Mouse (Mus musculus) C2C12 (cell line): ENCODE measurements at regions not wholly inside any gene's neighbourhood (a gene's known extent, or its start where the extent isn't known, plus 50 kb on each side); places are given as distances from the start of the nearest gene placed in this dataset.

Experiments
- H3K27me3 ChIP-seq: one replicate; pipeline ENCODE4 v1.6.1; 2011; ENCODE audit not compliant: control insufficient read depth, insufficient read depth, insufficient read length
- H3K36me3 ChIP-seq: one replicate; pipeline ENCODE4 v1.6.1; 2011; ENCODE audit not compliant: control insufficient read depth, insufficient read depth
- H3K4me3 ChIP-seq: one replicate; pipeline ENCODE4 v1.5.1; 2011; ENCODE audit warnings: mild to moderate bottlenecking, control low read depth; ENCODE audit not compliant: poor library complexity, insufficient read depth, severe bottlenecking
- H3K79me2 ChIP-seq: one replicate; pipeline ENCODE4 v1.6.1; 2011; ENCODE audit not compliant: control insufficient read depth, insufficient read depth
- H3K79me3 ChIP-seq: one replicate; pipeline ENCODE4 v1.6.1; 2011; ENCODE audit warnings: low read depth, control low read depth
- H3ac ChIP-seq: one replicate; pipeline ENCODE3; 2011; ENCODE audit warnings: low read depth; ENCODE audit not compliant: control insufficient read depth, insufficient read length
- CEBPB ChIP-seq: IDR thresholded peaks from one replicate; pipeline ENCODE4 v1.6.1; 2011; ENCODE audit warnings: low read depth, mild to moderate bottlenecking, control low read depth, moderate library complexity
- CTCF ChIP-seq: IDR thresholded peaks from one replicate; pipeline ENCODE4 v1.5.1; 2011; ENCODE audit not compliant: control insufficient read depth, insufficient read depth, insufficient read length
- FOSL1 ChIP-seq: IDR thresholded peaks from one replicate; pipeline ENCODE4 v1.8.0; 2011; ENCODE audit warnings: mild to moderate bottlenecking, low read length; ENCODE audit not compliant: poor library complexity, insufficient read depth, severe bottlenecking
- MAX ChIP-seq: IDR thresholded peaks from one replicate; pipeline ENCODE4 v1.6.1; 2011; ENCODE audit warnings: mild to moderate bottlenecking, control low read depth
- MYOD1 ChIP-seq: IDR thresholded peaks from one replicate; pipeline ENCODE4 v1.6.1; 2011; ENCODE audit warnings: low read depth; ENCODE audit not compliant: control insufficient read depth, insufficient read length
- MYOG ChIP-seq: IDR thresholded peaks from one replicate; pipeline ENCODE4 v1.6.1; 2011; ENCODE audit not compliant: control insufficient read depth, insufficient read length; ENCODE audit errors: extremely low read depth
- USF1 ChIP-seq: IDR thresholded peaks from one replicate; pipeline ENCODE4 v1.6.1; 2011; ENCODE audit warnings: low read depth, mild to moderate bottlenecking, control low read depth, moderate library complexity

DNA sequence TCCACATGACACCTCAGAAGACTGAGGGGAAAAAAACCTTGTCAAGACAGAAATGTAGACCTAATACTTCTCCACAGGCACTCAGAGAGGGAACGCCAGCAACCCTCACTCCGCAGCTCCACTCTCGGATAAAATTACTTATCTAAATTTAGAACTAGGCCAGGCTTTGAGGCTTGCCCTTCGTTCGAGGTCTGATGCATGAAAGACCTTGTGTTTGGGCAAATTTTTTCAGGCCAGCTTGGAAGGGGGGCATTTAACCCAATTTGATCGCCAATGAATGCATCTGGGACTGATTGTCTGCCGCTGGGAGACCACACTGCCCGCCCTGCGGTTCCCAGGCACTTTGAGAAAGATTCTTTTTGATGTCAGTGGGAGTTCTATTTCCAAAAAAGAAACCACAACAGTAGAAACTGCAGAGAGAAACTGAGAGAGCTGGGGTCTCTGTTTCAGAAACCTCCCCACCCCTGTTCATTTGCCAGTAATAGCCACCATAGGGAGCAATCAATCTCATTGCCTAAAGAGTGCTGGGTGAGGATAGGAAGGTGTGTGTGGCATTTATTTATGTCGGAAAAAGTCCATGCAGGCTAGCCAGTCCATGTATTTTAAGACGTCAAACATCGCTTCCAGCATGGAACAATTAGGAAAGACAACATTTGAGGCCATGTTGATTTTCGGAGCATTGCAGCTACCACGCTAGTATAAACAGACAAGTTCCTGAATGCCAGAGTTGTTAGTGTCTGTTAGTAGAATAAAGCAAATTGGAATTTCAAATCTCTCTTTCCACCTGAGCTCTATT lies 617.0 kb upstream of the Castor2 start:
- H3K79me2 ChIP-seq = no peaks in the 10 kb centered on the region
- H3K36me3 ChIP-seq = no peaks in the 10 kb centered on the region
- no peak overlapping the region for H3ac ChIP-seq
- no peak overlapping the region for H3K4me3 ChIP-seq
- H3K27me3 ChIP-seq = no peaks in the 10 kb centered on the region
- TF ChIP-seq CEBPB (no peak), MYOG (no peak), CTCF (no peak), MAX (no peak), MYOD1 (no peak), USF1 (no peak), FOSL1 (no peak)
- H3K79me3 ChIP-seq = no peaks in the 10 kb centered on the region

DNA sequence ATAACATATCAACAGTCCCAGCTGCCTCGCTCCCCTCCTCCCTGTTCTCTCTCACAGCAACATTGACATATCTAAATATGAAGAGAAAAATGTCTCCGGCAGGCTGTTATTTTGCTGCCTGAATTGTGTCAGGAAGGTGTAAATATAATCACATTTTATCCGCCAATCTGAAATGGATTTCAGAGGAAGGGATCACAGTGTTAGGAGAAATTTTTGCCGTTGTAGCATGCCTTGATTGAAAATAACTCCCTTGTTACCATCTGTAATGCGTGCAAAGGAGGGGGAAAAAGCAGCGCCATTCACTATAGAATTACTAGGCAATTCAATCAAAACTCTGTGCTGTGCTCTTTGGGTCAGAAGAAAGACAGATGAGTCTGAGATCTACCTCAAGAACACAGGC lies 620.3 kb upstream of the Castor2 start:
- no peaks in the 10 kb centered on the region for H3K79me3 ChIP-seq
- no peaks in the 10 kb centered on the region for H3K27me3 ChIP-seq
- H3K4me3 ChIP-seq = no peak overlapping the region
- no peak for TF ChIP-seq CTCF
- no peak for TF ChIP-seq FOSL1
- TF ChIP-seq MYOG = no peak
- no peak for TF ChIP-seq MAX
- TF ChIP-seq CEBPB = no peak
- TF ChIP-seq USF1 = no peak
- TF ChIP-seq MYOD1 = no peak
- no peaks in the 10 kb centered on the region for H3K36me3 ChIP-seq
- H3K79me2 ChIP-seq = no peaks in the 10 kb centered on the region
- no peak overlapping the region for H3ac ChIP-seq

- Histone ChIP-seq H3K4me3 (no peak overlapping the region), H3K36me3 (no peaks in the 10 kb centered on the region), H3ac (no peak overlapping the region), H3K79me3 (no peaks in the 10 kb centered on the region), H3K79me2 (no peaks in the 10 kb centered on the region), H3K27me3 (no peaks in the 10 kb centered on the region)
- no peak for TF ChIP-seq MYOG
- no peak for TF ChIP-seq MAX
- TF ChIP-seq USF1 = no peak
- no peak for TF ChIP-seq FOSL1
- no peak for TF ChIP-seq MYOD1
- no peak for TF ChIP-seq CEBPB
- no peak for TF ChIP-seq CTCF
Observed at GRCm38 (mm10) chr5:133453349-133454049, 646.0 kb upstream of the Castor2 start.

GRCm38 (mm10) chr5:133449926-133450325 lies 649.6 kb upstream of the Castor2 start:
- Histone ChIP-seq H3K79me2 (no peaks in the 10 kb centered on the region), H3ac (no peak overlapping the region), H3K36me3 (no peaks in the 10 kb centered on the region), H3K4me3 (no peak overlapping the region), H3K79me3 (no peaks in the 10 kb centered on the region), H3K27me3 (no peaks in the 10 kb centered on the region)
- no peak for TF ChIP-seq FOSL1
- TF ChIP-seq MYOD1 = no peak
- no peak for TF ChIP-seq MYOG
- TF ChIP-seq MAX = no peak
- no peak for TF ChIP-seq USF1
- TF ChIP-seq CTCF = no peak
- TF ChIP-seq CEBPB = no peak

GRCm38 (mm10) chr5:133400826-133401225 lies 698.7 kb upstream of the Castor2 start:
- Histone ChIP-seq H3K79me3 (no peaks in the 10 kb centered on the region), H3ac (no peak overlapping the region), H3K27me3 (no peaks in the 10 kb centered on the region), H3K79me2 (no peaks in the 10 kb centered on the region), H3K36me3 (no peaks in the 10 kb centered on the region), H3K4me3 (no peak overlapping the region)
- TF ChIP-seq MYOD1 (no peak), USF1 (no peak), MYOG (no peak), FOSL1 (no peak), MAX (no peak), CTCF (no peak), CEBPB (no peak)
